Mouse (Mus musculus) heart, postnatal 36 days (tissue): ENCODE results near the gene Sigirr. TPM values are rescaled to one million over a fixed set of nuclear protein-coding genes. Genes with fewer than 3 reads are reported as not detected.

ENCODE experiments used
- total RNA-seq, 2 experiments: library from RNA; stranded (reverse); gene quantifications; 2 replicates each; pipeline ENCODE4 v1.2.3; 2021

Sigirr gene
- total RNA-seq, 2 experiments from 2014 or later = 5.6 to 9.5 TPM

Other genes with a start within 250 kb of the Sigirr start
- gene Gm45785, start 244.2 kb downstream of the Sigirr start, total RNA-seq = not detected
- 10 to 100 TPM; 19.8 to 22.4 TPM for gene Ric8a, start 243.6 kb downstream of the Sigirr start, total RNA-seq
- 10 to 100 TPM; 10.3 to 11.0 TPM for gene Bet1l, start 243.0 kb downstream of the Sigirr start, total RNA-seq
- 10 to 100 TPM; 85.8 to 92.3 TPM for gene Psmd13, start 218.6 kb downstream of the Sigirr start, total RNA-seq
- gene Sirt3, start 218.3 kb downstream of the Sigirr start, total RNA-seq = 10 to 100 TPM; 62.1 to 71.1 TPM
- 1,000 to 10,000 TPM; 2,774 to 2,839 TPM for gene Cox8b, start 200.1 kb downstream of the Sigirr start, total RNA-seq
- gene Nlrp6, start 179.7 kb downstream of the Sigirr start, total RNA-seq = not detected
- 1 to 10 TPM; 4.4 to 4.9 TPM for gene Pgghg, start 159.2 kb downstream of the Sigirr start, total RNA-seq
- under 1 TPM in 1 of 2 experiments, not detected in 1; 0.42 TPM for gene Ifitm5, start 150.3 kb downstream of the Sigirr start, total RNA-seq
- under 1 TPM in 1 of 2 experiments, not detected in 1; 0.76 TPM for gene Gm45717, start 144.6 kb downstream of the Sigirr start, total RNA-seq
- gene Ifitm2, start 144.6 kb downstream of the Sigirr start, total RNA-seq = 100 to 1,000 TPM; 111 to 112 TPM
- gene Ifitm1, start 133.4 kb downstream of the Sigirr start, total RNA-seq = 1 to 10 TPM; 3.4 to 4.1 TPM
- gene Ifitm3, start 89.8 kb downstream of the Sigirr start, total RNA-seq = 100 to 1,000 TPM; 113 to 167 TPM
- 1 to 10 TPM in 1 of 2 experiments, under 1 TPM in 1; 0.47 to 1.0 TPM for gene Ifitm6, start 82.6 kb downstream of the Sigirr start, total RNA-seq
- gene Gm17387, start 71.4 kb downstream of the Sigirr start, total RNA-seq = not detected
- gene B4galnt4, start 39.5 kb downstream of the Sigirr start, total RNA-seq = not detected
- not detected for gene Pkp3, start 22.4 kb downstream of the Sigirr start, total RNA-seq
- under 1 TPM; 0.14 to 0.33 TPM for gene Ano9, start 17.2 kb upstream of the Sigirr start, total RNA-seq
- 10 to 100 TPM; 25.8 to 36.2 TPM for gene Ptdss2, start 21.8 kb upstream of the Sigirr start, total RNA-seq
- 10 to 100 TPM; 66.8 to 67.8 TPM for gene Rnh1, start 72.3 kb upstream of the Sigirr start, total RNA-seq
- gene Hras, start 93.4 kb upstream of the Sigirr start, total RNA-seq = 100 to 1,000 TPM in 1 of 2 experiments, 10 to 100 TPM in 1; 97.9 to 104 TPM
- gene Lrrc56, start 93.6 kb upstream of the Sigirr start, total RNA-seq = 1 to 10 TPM; 2.8 to 4.0 TPM
- gene Lmntd2, start 113.5 kb upstream of the Sigirr start, total RNA-seq = not detected
- 1 to 10 TPM in 1 of 2 experiments, under 1 TPM in 1; 0.79 to 1.7 TPM for gene Rassf7, start 115.3 kb upstream of the Sigirr start, total RNA-seq
- 10 to 100 TPM; 31.9 to 36.5 TPM for gene Phrf1, start 128.2 kb upstream of the Sigirr start, total RNA-seq
- gene Irf7, start 165.9 kb upstream of the Sigirr start, total RNA-seq = 1 to 10 TPM; 4.1 to 8.6 TPM
- not detected for gene Cdhr5, start 176.2 kb upstream of the Sigirr start, total RNA-seq
- gene Sct, start 178.6 kb upstream of the Sigirr start, total RNA-seq = not detected
- not detected for gene Drd4, start 191.4 kb upstream of the Sigirr start, total RNA-seq
- 10 to 100 TPM; 16.5 to 17.1 TPM for gene Deaf1, start 227.1 kb upstream of the Sigirr start, total RNA-seq
- gene Tmem80, start 227.2 kb upstream of the Sigirr start, total RNA-seq = 10 to 100 TPM; 13.5 to 14.8 TPM
- gene Eps8l2, start 238.3 kb upstream of the Sigirr start, total RNA-seq = 1 to 10 TPM; 3.3 to 3.7 TPM